Mouse (Mus musculus): ENCODE results near the gene Olfr110. TPM values are rescaled to one million over a fixed set of nuclear protein-coding genes. Genes with fewer than 3 reads are reported as not detected.

The Olfr110 gene
- polyA plus RNA-seq, 1 experiment from 2014 or later: not detected

Other genes starting within 250 kb of the Olfr110 start
- not detected in 2 replicates for gene Olfr98, start 228.7 kb upstream of the Olfr110 start, polyA plus RNA-seq (2015; fragmentation: Nextera tagmentation; extraction: Ambion mirVana)
- 4.8 and 4.9 TPM in 2 replicates for gene H2-M3, start 222.2 kb upstream of the Olfr110 start, polyA plus RNA-seq (2015; fragmentation: Nextera tagmentation; extraction: Ambion mirVana)
- gene Olfr99, start 209.0 kb upstream of the Olfr110 start, polyA plus RNA-seq (2015; fragmentation: Nextera tagmentation; extraction: Ambion mirVana): 0.10 TPM in 1 of 2 replicates, not detected in the other
- gene Olfr101, start 188.2 kb upstream of the Olfr110 start, polyA plus RNA-seq (2015; fragmentation: Nextera tagmentation; extraction: Ambion mirVana): not detected in 2 replicates
- gene Olfr102, start 175.4 kb upstream of the Olfr110 start, polyA plus RNA-seq (2015; fragmentation: Nextera tagmentation; extraction: Ambion mirVana): not detected in 2 replicates
- gene Olfr103, start 152.8 kb upstream of the Olfr110 start, polyA plus RNA-seq (2015; fragmentation: Nextera tagmentation; extraction: Ambion mirVana): not detected in 2 replicates
- gene Olfr104-ps, start 132.9 kb upstream of the Olfr110 start, polyA plus RNA-seq (2015; fragmentation: Nextera tagmentation; extraction: Ambion mirVana): not detected in 2 replicates
- not detected in 2 replicates for gene Olfr105-ps, start 113.4 kb upstream of the Olfr110 start, polyA plus RNA-seq (2015; fragmentation: Nextera tagmentation; extraction: Ambion mirVana)
- not detected in 2 replicates for gene Olfr106-ps, start 102.1 kb upstream of the Olfr110 start, polyA plus RNA-seq (2015; fragmentation: Nextera tagmentation; extraction: Ambion mirVana)
- not detected in 2 replicates for gene Olfr107, start 93.2 kb upstream of the Olfr110 start, polyA plus RNA-seq (2015; fragmentation: Nextera tagmentation; extraction: Ambion mirVana)
- not detected in 2 replicates for gene Olfr108, start 47.0 kb upstream of the Olfr110 start, polyA plus RNA-seq (2015; fragmentation: Nextera tagmentation; extraction: Ambion mirVana)
- gene Olfr109, start 33.6 kb upstream of the Olfr110 start, polyA plus RNA-seq (2015; fragmentation: Nextera tagmentation; extraction: Ambion mirVana): not detected in 2 replicates
- gene H2-M2, start 8.9 kb upstream of the Olfr110 start, polyA plus RNA-seq (2015; fragmentation: Nextera tagmentation; extraction: Ambion mirVana): not detected in 2 replicates
- gene Olfr111, start 15.6 kb downstream of the Olfr110 start, polyA plus RNA-seq (2015; fragmentation: Nextera tagmentation; extraction: Ambion mirVana): 0.09 TPM in 1 of 2 replicates, not detected in the other
- not detected in 2 replicates for gene Olfr112, start 77.0 kb downstream of the Olfr110 start, polyA plus RNA-seq (2015; fragmentation: Nextera tagmentation; extraction: Ambion mirVana)
- not detected in 2 replicates for gene Olfr113, start 85.2 kb downstream of the Olfr110 start, polyA plus RNA-seq (2015; fragmentation: Nextera tagmentation; extraction: Ambion mirVana)
- not detected in 2 replicates for gene Olfr114, start 100.3 kb downstream of the Olfr110 start, polyA plus RNA-seq (2015; fragmentation: Nextera tagmentation; extraction: Ambion mirVana)
- not detected in 2 replicates for gene Olfr115, start 134.6 kb downstream of the Olfr110 start, polyA plus RNA-seq (2015; fragmentation: Nextera tagmentation; extraction: Ambion mirVana)
- gene Olfr116, start 134.7 kb downstream of the Olfr110 start, polyA plus RNA-seq (2015; fragmentation: Nextera tagmentation; extraction: Ambion mirVana): not detected in 2 replicates
- gene Olfr117, start 171.3 kb downstream of the Olfr110 start, polyA plus RNA-seq (2015; fragmentation: Nextera tagmentation; extraction: Ambion mirVana): not detected in 2 replicates
- not detected in 2 replicates for gene Olfr118, start 174.5 kb downstream of the Olfr110 start, polyA plus RNA-seq (2015; fragmentation: Nextera tagmentation; extraction: Ambion mirVana)
- not detected in 2 replicates for gene Olfr119, start 204.1 kb downstream of the Olfr110 start, polyA plus RNA-seq (2015; fragmentation: Nextera tagmentation; extraction: Ambion mirVana)
- not detected in 2 replicates for gene Olfr120, start 229.3 kb downstream of the Olfr110 start, polyA plus RNA-seq (2015; fragmentation: Nextera tagmentation; extraction: Ambion mirVana)

Data from intestine, embryonic 15.5 days (tissue).